Mouse (Mus musculus) heart, embryonic 10.5 days (tissue): Measurements from ENCODE around the gene Efna5. TPM values are rescaled to one million over a fixed set of nuclear protein-coding genes. Genes with fewer than 3 reads are reported as not detected.

Experiments used
- DNase-seq: peaks from one replicate; pipeline ENCODE4 v3.0.0-alpha.2; 2017; ENCODE audit warnings: low spot score
- H3K27ac ChIP-seq: fragments of 300-500 bp; sonication (generic); 2 replicates; pipeline ENCODE4 v1.5.1; 2016; ENCODE audit warnings: mild to moderate bottlenecking
- H3K27me3 ChIP-seq: fragments of 300-500 bp; sonication (generic); 2 replicates; pipeline ENCODE4 v1.6.1; 2016; ENCODE audit warnings: mild to moderate bottlenecking; ENCODE audit not compliant: poor library complexity, insufficient read depth, severe bottlenecking
- H3K36me3 ChIP-seq: fragments of 300-500 bp; sonication (generic); 2 replicates; pipeline ENCODE4 v1.6.1; 2016; ENCODE audit warnings: mild to moderate bottlenecking, moderate library complexity
- H3K4me1 ChIP-seq: fragments of 300-500 bp; sonication (generic); 2 replicates; pipeline ENCODE4 v1.6.1; 2016; ENCODE audit warnings: mild to moderate bottlenecking
- H3K4me3 ChIP-seq: fragments of 300-500 bp; sonication (generic); 2 replicates; pipeline ENCODE4 v1.5.1; 2016; ENCODE audit warnings: mild to moderate bottlenecking, moderate library complexity
- H3K9me3 ChIP-seq: fragments of 300-500 bp; sonication (generic); 2 replicates; pipeline ENCODE4 v1.6.1; 2016; ENCODE audit warnings: mild to moderate bottlenecking, moderate library complexity
- WGBS: fragments of 180-500 bp; shearing (Covaris S2); methylation state at CpG from one replicate; pipeline ENCODE4 v1.1.7; 2016; 5-methylcytosine and 5-hydroxymethylcytosine counted together
- polyA plus RNA-seq: library from polyadenylated mRNA; unstranded; fragments of >200 nt; fragmentation: Nextera tagmentation; extraction: Ambion mirVana; gene quantifications from 2 replicates; pipeline ENCODE4 v1.2.1, GENCODE M21; 2016

Gene Efna5
- polyA plus RNA-seq, 1 experiment from 2014 or later = 32.2 TPM

DNA sequence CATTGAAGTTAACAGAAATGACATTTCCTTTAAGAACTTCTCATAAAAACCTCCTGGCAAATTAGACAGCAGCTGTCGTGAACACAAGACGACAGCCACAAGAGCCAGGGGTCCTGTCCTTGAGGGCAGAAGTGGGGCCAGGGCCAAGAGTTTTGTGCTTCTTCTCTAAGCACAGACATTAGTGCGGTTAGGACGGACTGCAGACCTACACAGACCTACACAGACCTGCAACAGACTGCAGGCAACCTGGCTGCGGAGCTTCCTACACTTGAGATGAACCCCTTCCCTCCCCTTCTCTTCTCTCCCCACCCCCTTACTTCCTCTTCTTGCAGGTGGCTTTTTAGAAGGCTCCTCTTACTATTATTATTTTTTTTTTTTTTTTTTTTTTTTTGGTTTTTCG, 100.0 kb downstream of the Efna5 start:
- no peak overlapping the region for H3K4me3 ChIP-seq
- WGBS = 78% methylated on average over 6 of the region's 6 CpGs
- peaks cover 27% of the 10 kb centered on the region for H3K4me1 ChIP-seq
- DNase-seq = no peak
- no peak overlapping the region for H3K27ac ChIP-seq
- no peaks in the 10 kb centered on the region for H3K36me3 ChIP-seq
- no peaks in the 10 kb centered on the region for H3K9me3 ChIP-seq
- no peaks in the 10 kb centered on the region for H3K27me3 ChIP-seq

DNA sequence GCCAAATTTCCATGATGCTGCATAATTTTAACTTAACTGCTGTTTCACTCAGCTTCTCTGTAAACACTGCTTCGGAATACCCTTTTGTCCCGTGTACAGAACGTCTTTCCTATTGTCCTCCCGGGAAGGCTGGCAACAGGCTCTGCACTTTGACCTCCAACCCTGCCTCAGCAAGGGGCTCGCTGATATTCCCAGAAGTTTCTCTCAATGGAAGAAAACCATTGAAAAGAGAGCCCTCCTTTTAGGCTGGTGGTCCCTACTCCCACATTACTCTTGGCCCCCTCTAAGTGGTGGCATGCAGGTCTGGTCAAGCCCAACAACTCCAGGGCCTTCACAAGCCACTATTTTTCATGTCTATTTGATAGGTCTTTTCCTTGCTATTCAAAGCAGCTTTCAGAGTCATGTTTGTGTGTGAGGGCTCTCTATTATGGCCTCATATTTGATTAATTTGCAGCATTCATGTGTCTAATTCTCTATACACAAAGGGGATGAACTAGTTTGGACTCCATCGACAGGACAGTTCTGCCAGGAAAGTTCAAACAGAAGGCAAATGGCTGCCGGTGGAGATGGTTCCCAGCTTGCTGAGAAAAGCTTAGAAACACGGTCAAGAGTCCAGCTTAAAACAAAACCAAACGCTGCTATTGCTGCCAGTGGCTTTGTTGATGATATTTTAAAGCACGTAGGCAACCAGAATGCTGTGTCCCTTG, 103.1 kb downstream of the Efna5 start:
- Histone ChIP-seq H3K4me1 (peaks cover 15% of the 10 kb centered on the region), H3K27ac (no peak overlapping the region), H3K27me3 (no peaks in the 10 kb centered on the region), H3K4me3 (no peak overlapping the region), H3K9me3 (no peaks in the 10 kb centered on the region), H3K36me3 (no peaks in the 10 kb centered on the region)
- no peak for DNase-seq
- WGBS = 67% methylated on average over 10 of the region's 10 CpGs

DNA sequence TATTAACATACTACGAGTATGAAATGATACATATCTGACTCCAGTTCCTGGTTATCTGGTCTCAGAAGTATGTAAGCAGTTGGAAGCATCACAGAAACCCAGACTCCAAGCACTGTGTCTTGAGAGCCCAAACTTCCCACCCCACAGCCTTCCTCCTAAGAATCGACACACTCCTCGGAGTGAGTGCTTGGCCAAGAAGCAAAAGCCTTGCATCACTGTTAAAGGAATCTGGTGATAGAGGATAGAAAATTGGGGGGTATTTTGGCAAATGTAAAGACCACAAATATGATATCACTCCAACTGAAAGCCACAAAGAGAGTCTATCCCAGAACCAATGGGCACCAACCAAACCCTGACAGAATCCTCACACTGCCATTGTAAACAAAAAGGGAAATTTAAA, 104.4 kb downstream of the Efna5 start:
- H3K9me3 ChIP-seq = no peaks in the 10 kb centered on the region
- H3K27ac ChIP-seq = no peak overlapping the region
- H3K36me3 ChIP-seq = no peaks in the 10 kb centered on the region
- no peak overlapping the region for H3K4me3 ChIP-seq
- no peak for DNase-seq
- H3K4me1 ChIP-seq = peaks cover 11% of the 10 kb centered on the region; the same call in 1 of the 2 replicates
- 82% methylated on average over 3 of the region's 3 CpGs for WGBS
- no peaks in the 10 kb centered on the region for H3K27me3 ChIP-seq

DNA sequence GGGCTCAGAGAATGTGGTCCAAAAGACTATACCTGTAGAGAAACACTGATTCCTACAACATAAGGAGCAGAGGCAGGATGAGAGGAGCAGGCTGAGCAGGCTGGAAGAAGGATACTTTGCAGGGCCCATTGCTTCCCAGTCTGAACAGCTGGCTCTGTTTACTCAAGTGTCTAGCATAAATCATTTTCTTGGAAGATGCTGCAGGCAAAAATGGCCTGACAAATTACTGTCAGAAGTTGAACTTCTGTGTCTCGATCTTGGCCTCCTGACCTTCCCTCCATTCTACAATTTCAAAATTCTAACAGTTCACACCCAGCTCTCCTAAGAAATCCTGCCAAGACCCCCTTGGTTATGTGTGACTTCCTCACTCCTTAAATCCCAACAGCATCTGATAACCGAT, 105.1 kb downstream of the Efna5 start:
- no peaks in the 10 kb centered on the region for H3K36me3 ChIP-seq
- 66% methylated on average over 2 of the region's 2 CpGs for WGBS

DNA sequence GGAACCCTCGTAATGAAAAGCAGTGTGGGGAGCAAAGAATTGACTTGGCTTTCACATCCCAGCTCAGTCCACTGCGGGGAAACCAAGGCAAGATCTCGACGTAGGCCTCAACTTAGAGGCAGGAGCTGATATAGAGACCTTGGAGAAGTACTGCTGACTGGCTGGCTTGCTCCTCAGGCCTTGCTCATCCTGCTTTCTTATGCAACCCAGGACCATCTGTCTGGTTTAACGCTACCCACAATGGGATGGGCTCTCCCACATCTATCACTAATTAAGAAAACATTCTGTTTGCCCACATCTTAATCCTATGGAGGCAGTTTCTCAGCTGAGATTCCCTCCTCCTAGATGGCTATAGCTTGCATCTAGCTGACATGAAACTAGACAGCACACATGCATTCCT, 105.7 kb downstream of the Efna5 start:
- no peaks in the 10 kb centered on the region for H3K36me3 ChIP-seq
- no peaks in the 10 kb centered on the region for H3K27me3 ChIP-seq
- no peak for DNase-seq
- H3K4me1 ChIP-seq = peaks cover 9% of the 10 kb centered on the region; the same call in 1 of the 2 replicates
- WGBS = 82% methylated on average over 5 of the region's 5 CpGs
- H3K9me3 ChIP-seq = no peaks in the 10 kb centered on the region
- H3K27ac ChIP-seq = no peak overlapping the region
- no peak overlapping the region for H3K4me3 ChIP-seq

More for the DNA sequence above, 105.1 kb downstream of the Efna5 start:
- H3K4me1 ChIP-seq = peaks cover 9% of the 10 kb centered on the region; the same call in 1 of the 2 replicates
- H3K27me3 ChIP-seq = no peaks in the 10 kb centered on the region
- no peak overlapping the region for H3K27ac ChIP-seq
- no peak for DNase-seq
- no peaks in the 10 kb centered on the region for H3K9me3 ChIP-seq
- no peak overlapping the region for H3K4me3 ChIP-seq

DNA sequence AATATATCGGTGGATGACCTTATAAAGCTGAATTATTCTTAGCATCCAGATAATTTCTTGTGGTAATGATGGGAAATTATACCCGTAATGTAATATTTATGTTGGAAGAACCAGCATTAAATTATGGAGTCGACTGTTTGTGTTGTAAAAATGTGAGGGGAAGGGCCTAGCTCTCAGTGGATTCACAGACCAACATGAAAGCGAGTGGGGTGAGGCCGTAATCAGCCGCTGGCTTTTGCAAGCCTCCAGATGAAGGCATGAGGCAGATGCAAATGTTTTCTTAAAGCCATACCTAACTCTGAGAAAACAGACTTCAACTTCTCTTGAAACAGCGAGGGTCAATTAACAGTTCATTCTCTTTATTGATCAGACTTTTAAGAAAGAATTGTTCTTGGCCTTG, 106.4 kb downstream of the Efna5 start:
- DNase-seq = no peak
- H3K4me3 ChIP-seq = no peak overlapping the region
- H3K27me3 ChIP-seq = no peaks in the 10 kb centered on the region
- no peaks in the 10 kb centered on the region for H3K36me3 ChIP-seq
- no peak overlapping the region for H3K27ac ChIP-seq
- no peaks in the 10 kb centered on the region for H3K9me3 ChIP-seq
- WGBS = 89% methylated on average over 7 of the region's 7 CpGs
- H3K4me1 ChIP-seq = peaks cover 9% of the 10 kb centered on the region; the same call in 1 of the 2 replicates

DNA sequence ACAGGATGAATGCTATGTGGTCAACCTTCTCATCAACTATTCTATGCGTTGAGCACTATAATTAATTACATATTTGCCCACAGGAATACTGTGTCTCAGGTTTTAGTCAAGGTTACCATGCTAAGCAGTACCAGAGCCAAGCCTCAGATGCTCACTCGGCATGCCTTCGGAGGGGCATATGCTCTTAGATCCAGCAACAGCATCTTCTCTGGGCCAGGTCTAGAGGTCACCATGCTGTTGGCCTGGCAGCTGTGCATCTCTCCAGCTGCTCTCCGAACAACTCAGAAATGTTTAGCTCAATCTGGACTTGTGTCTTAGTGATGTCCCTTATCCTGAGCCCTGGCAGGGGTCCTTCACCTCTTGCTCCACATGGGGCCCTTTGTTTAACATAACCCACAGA, 114.4 kb downstream of the Efna5 start:
- no peak for DNase-seq
- 78% methylated on average over 4 of the region's 4 CpGs for WGBS
- no peaks in the 10 kb centered on the region for H3K9me3 ChIP-seq
- no peaks in the 10 kb centered on the region for H3K27me3 ChIP-seq
- H3K4me1 ChIP-seq = peaks cover 8% of the 10 kb centered on the region
- no peak overlapping the region for H3K27ac ChIP-seq
- no peak overlapping the region for H3K4me3 ChIP-seq
- H3K36me3 ChIP-seq = no peaks in the 10 kb centered on the region

DNA sequence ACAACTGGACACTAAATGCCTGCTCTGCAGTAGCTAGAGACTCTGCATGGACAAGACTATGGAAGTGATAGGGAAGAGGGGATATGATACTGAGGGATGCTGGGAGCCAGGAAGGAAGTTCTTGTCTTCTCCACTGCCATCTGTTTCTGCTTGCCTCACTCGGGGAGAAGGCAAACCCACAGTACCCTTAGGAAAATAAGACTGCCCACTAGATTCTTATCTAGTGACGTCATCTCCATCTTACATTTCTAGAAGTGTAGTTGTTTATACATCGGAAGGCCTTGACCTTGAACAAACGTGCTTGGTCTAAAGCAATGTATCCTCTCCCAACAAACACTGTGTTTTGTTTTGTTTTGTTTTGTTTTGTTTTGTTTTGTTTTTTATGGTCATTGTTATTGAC, 116.0 kb downstream of the Efna5 start:
- no peak for DNase-seq
- Histone ChIP-seq H3K9me3 (no peaks in the 10 kb centered on the region), H3K27me3 (no peaks in the 10 kb centered on the region), H3K27ac (no peak overlapping the region), H3K4me1 (peaks cover 18% of the 10 kb centered on the region), H3K4me3 (no peak overlapping the region), H3K36me3 (no peaks in the 10 kb centered on the region)
- 59% methylated on average over 4 of the region's 4 CpGs for WGBS

DNA sequence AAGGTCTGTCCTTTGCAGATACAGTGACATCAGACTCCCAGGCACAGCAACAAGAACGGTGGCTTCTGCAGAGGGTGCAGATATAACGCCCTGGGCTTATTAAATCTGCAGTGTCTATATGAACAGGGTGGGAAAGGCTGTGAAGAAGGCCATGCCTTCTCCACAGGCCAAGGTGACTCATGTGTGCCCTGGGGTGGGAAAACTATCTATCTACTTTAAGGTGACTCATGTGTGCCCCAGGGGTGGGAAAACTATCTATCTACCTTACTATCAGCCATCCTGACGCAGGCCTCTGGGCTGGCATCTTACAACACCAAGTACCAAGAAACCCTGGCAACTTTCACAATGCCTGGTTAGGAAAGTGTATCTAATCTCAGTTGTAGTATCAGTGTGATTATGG, 124.2 kb downstream of the Efna5 start:
- WGBS = 61% methylated on average over 3 of the region's 3 CpGs
- Histone ChIP-seq H3K27ac (peak overlapping the region; percentile 1), H3K36me3 (no peaks in the 10 kb centered on the region), H3K4me3 (no peak overlapping the region), H3K27me3 (no peaks in the 10 kb centered on the region), H3K9me3 (no peaks in the 10 kb centered on the region), H3K4me1 (peaks cover 31% of the 10 kb centered on the region)
- DNase-seq = no peak

DNA sequence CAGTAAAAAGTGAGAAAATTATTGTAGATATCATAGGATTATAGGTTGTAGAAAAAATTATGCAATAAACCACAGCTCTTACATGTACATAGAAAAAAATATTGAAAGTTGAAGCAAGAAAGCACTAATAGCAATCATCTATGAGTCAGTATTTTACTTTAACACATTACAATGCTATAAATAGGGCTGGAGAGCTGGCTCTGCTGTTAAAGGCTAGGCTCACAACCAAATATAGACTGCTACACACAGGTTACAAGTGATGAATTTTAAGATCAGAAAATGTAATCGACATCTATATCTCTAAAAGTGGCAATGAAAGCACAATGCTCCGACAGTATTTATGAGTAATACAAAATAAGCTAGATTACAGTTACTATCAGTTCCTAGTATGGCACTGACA, 125.5 kb downstream of the Efna5 start:
- Histone ChIP-seq H3K4me1 (peaks cover 28% of the 10 kb centered on the region), H3K36me3 (no peaks in the 10 kb centered on the region), H3K4me3 (no peak overlapping the region), H3K27me3 (no peaks in the 10 kb centered on the region), H3K9me3 (no peaks in the 10 kb centered on the region), H3K27ac (peak overlapping the region; percentile 69; the same call in 1 of the 2 replicates)
- DNase-seq = no peak
- 76% methylated on average over 2 of the region's 2 CpGs for WGBS

DNA sequence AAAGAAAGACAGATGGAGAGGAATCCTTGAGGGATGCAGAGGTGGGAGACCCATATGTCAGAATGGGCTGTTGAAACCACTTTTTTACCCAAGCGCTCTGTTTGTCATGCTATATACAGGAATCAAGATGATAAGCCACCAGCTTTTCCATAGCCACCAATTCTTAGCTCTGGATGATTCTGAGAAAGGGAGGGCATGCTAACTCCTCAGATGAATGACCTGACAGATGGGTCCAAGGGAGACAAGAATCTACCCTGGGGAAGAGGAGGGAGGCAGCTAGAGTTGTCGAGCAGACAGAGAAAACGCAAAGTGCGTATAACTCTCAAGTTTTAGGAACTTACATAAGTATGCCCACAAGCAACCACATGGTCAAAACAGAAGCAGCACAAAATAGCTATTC, 126.5 kb downstream of the Efna5 start:
- WGBS = 87% methylated on average over 4 of the region's 4 CpGs

DNA sequence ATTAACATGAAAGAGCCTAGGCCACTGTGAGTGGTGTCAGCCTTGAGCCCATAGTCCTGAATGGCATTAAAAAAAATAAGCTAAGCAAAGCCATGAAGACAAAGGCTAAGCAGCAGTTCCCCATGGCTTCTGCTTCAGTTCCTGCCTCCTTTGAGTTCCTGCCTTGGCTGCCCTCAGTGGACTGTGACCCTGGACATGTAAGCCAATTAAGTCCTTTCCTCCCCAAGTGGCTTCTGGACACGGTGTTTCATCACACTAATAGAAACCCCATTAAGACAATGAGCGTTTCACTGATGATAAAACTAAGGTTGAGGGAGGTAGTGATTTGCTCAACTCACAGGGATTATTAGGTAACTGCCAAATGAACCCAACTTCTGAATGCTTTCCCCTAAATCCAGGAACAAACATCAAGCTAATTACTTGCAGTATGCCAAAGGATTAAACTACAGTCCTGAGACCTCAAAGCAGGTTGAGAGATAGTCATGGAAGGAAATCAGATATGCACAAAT, 128.7 kb downstream of the Efna5 start:
- Histone ChIP-seq H3K27me3 (no peaks in the 10 kb centered on the region), H3K27ac (no peak overlapping the region), H3K9me3 (no peaks in the 10 kb centered on the region), H3K4me1 (peaks cover 29% of the 10 kb centered on the region), H3K4me3 (no peak overlapping the region), H3K36me3 (no peaks in the 10 kb centered on the region)
- WGBS = 49% methylated on average over 2 of the region's 2 CpGs
- DNase-seq = no peak

More for the DNA sequence above, 126.5 kb downstream of the Efna5 start:
- Histone ChIP-seq H3K4me3 (no peak overlapping the region), H3K4me1 (peaks cover 26% of the 10 kb centered on the region), H3K9me3 (no peaks in the 10 kb centered on the region), H3K27ac (no peak overlapping the region), H3K36me3 (no peaks in the 10 kb centered on the region), H3K27me3 (no peaks in the 10 kb centered on the region)
- no peak for DNase-seq

DNA sequence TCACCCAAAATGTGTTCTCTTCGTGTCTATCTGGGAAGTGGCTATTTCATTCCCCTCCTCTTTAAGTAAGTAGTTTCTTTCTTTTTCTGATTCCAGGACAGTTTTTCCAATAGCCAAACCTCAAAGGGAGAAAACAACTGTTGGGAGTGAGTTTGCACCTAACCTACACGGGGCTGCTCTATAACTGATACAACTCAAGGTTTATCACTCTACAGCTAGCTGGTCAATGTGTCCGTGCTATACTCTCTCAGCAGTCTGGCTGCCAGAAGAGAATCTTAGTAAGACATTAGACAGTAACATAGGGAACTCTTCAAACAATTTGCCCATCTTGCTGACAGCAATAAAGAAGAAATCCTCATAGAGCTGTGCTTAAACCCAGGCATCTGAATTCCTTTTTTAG, 130.5 kb downstream of the Efna5 start:
- H3K4me3 ChIP-seq = no peak overlapping the region
- H3K4me1 ChIP-seq = peaks cover 23% of the 10 kb centered on the region
- no peak overlapping the region for H3K27ac ChIP-seq
- no peaks in the 10 kb centered on the region for H3K9me3 ChIP-seq
- H3K27me3 ChIP-seq = no peaks in the 10 kb centered on the region
- DNase-seq = no peak
- WGBS = 62% methylated on average over 3 of the region's 3 CpGs
- no peaks in the 10 kb centered on the region for H3K36me3 ChIP-seq
